Mouse (Mus musculus) heart, postnatal 0 days (tissue): ENCODE measurements around the gene Hoxd4. TPM values are rescaled to one million over a fixed set of nuclear protein-coding genes. Genes with fewer than 3 reads are reported as not detected.

ENCODE experiments used
- ATAC-seq: fragments of 200-750 bp; cut with Nextera tagmentation; 2 replicates; pipeline ENCODE4 v1.8.0; 2017; ENCODE audit warnings: low read depth, moderate number of reproducible peaks, moderate library complexity; ENCODE audit not compliant: insufficient read depth
- DNase-seq: peaks from one replicate; pipeline ENCODE4 v3.0.0-alpha.2; 2016; ENCODE audit warnings: low spot score
- H3K27ac ChIP-seq: fragments of 300-500 bp; sonication (generic); 2 replicates; pipeline ENCODE4 v1.5.1; 2014; ENCODE audit warnings: low read depth, mild to moderate bottlenecking
- H3K27me3 ChIP-seq: fragments of 300-500 bp; sonication (generic); 2 replicates; pipeline ENCODE4 v1.6.1; 2014; ENCODE audit warnings: low read length, mixed read lengths; ENCODE audit not compliant: control insufficient read depth, insufficient read depth
- H3K36me3 ChIP-seq: fragments of 300-500 bp; sonication (generic); replicated peaks from 2 replicates; pipeline ENCODE4 v1.6.1; 2014; ENCODE audit warnings: low read length, mixed read lengths; ENCODE audit not compliant: control insufficient read depth, insufficient read depth
- H3K4me1 ChIP-seq: fragments of 300-500 bp; sonication (generic); 2 replicates; pipeline ENCODE4 v1.6.1; 2014; ENCODE audit warnings: antibody characterized with exemption; ENCODE audit not compliant: control insufficient read depth, insufficient read depth
- H3K4me2 ChIP-seq: fragments of 300-500 bp; sonication (generic); 2 replicates; pipeline ENCODE4 v1.6.1; 2014; ENCODE audit warnings: low read depth, mild to moderate bottlenecking, low read length, moderate library complexity
- H3K4me3 ChIP-seq: fragments of 300-500 bp; sonication (generic); 2 replicates; pipeline ENCODE4 v1.5.1; 2014; ENCODE audit warnings: low read depth, low read length
- H3K9ac ChIP-seq: fragments of 300-500 bp; sonication (generic); replicated peaks from 2 replicates; pipeline ENCODE4 v1.6.1; 2014; ENCODE audit warnings: low read depth, low read length, mixed read lengths
- H3K9me3 ChIP-seq: fragments of 300-500 bp; sonication (generic); replicated peaks from 2 replicates; pipeline ENCODE4 v1.6.1; 2016; ENCODE audit warnings: low read length; ENCODE audit not compliant: control insufficient read depth
- CTCF ChIP-seq: IDR thresholded peaks from 2 replicates; pipeline ENCODE4 v1.5.1; 2016; ENCODE audit warnings: antibody characterized with exemption, control low read depth, low read depth
- EP300 ChIP-seq: IDR thresholded peaks from 2 replicates; pipeline ENCODE4 v1.6.1; 2016; ENCODE audit warnings: antibody characterized with exemption, low read depth
- WGBS: fragments of 180-500 bp; shearing (Covaris S2); extraction: QIAGEN DNeasy Blood & Tissue Kit; methylation state at CpG from one replicate; pipeline ENCODE4 v1.1.7; 2014; 5-methylcytosine and 5-hydroxymethylcytosine counted together
- microRNA counts: library from miRNA; unstranded; fragments of <30 nt; microRNA quantifications from one replicate; lab custom pipeline; 2015
- microRNA-seq: library from miRNA; unstranded; fragments of <30 nt; microRNA quantifications from one replicate; pipeline ENCODE4, GENCODE M21; 2016
- polyA plus RNA-seq: library from polyadenylated mRNA; unstranded; fragments of >200 nt; fragmentation: Nextera tagmentation; extraction: Ambion mirVana; gene quantifications from 2 replicates; pipeline ENCODE4 v1.2.1, GENCODE M21; 2015
- total RNA-seq: library from RNA; depleted of rRNA; stranded (reverse); fragments of >200 nt; gene quantifications from 2 replicates; pipeline ENCODE4 v1.2.3, GENCODE M21; 2014; ENCODE audit warnings: low replicate concordance; rRNA removed

Hoxd4 gene
- total and polyA plus RNA-seq, 2 experiments from 2014 or later: 0.05 TPM; not detected in 1

DNA sequence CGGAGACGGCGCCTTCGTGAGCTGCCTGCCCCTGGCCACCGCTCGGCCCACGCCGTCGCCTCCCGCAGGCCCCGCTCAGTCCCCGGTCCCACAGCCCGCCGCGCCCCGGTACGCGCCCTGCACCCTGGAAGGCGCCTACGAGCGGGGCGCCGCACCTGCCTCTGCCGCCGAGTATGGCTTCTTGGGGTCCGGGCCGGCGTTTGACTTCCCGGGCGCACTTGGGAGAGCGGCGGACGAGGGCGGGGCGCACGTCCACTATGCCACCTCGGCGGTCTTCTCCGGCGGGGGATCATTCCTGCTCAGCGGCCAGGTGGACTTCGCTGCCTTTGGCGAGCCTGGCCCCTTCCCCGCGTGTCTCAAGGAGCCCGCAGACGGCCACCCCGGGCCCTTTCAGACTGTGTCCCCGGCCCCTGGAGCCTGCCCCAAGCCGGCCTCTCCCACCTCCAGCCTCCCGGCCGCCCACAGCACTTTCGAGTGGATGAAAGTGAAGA is 51.6 kb downstream of the Hoxd4 start:
- Histone ChIP-seq H3K4me2 (peak overlapping the region; percentile 70), H3K27ac (no peak overlapping the region), H3K4me1 (peaks cover 11% of the 10 kb centered on the region), H3K9ac (no peak overlapping the region), H3K4me3 (peak overlapping the region; percentile 51), H3K27me3 (peaks cover 76% of the 10 kb centered on the region), H3K9me3 (no peaks in the 10 kb centered on the region), H3K36me3 (no peaks in the 10 kb centered on the region)
- TF ChIP-seq EP300 (no peak), CTCF (no peak)
- ATAC-seq: no peak
- no peak for DNase-seq
- under 1% methylated on average over 40 of the region's 53 CpGs for WGBS

GRCm38 (mm10) chr2:74763976-74764375 is 52.2 kb downstream of the Hoxd4 start:
- Histone ChIP-seq H3K9ac (no peak overlapping the region), H3K4me1 (peaks cover 11% of the 10 kb centered on the region), H3K36me3 (no peaks in the 10 kb centered on the region), H3K4me3 (no peak overlapping the region), H3K4me2 (no peak overlapping the region), H3K27me3 (peaks cover 76% of the 10 kb centered on the region), H3K9me3 (no peaks in the 10 kb centered on the region), H3K27ac (no peak overlapping the region)
- TF ChIP-seq EP300: no peak
- no peak for TF ChIP-seq CTCF
- 49% methylated on average over 10 of the region's 10 CpGs for WGBS
- DNase-seq: no peak
- ATAC-seq: no peak

DNA sequence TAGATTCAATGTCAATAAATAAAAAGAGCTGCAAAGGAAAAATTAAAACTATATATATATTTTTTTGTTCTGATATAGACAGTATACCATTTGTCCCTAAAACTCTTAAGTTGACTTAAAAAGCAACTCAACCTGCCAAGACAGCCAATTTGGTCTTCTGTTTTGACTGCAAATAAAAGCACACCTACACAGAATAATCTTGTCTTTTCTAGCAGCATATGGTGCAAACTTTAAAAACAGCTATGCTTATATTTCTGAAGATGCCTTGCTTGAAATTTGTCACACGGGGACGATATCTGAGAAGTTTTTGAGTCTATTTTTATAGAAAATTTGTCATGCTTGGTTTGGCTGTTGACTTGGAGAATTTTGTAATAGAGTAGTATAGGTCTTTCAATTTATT is 62.6 kb downstream of the Hoxd4 start:
- DNase-seq: no peak
- no peak for TF ChIP-seq CTCF
- no peak for TF ChIP-seq EP300
- 74% methylated on average over 2 of the region's 2 CpGs for WGBS
- Histone ChIP-seq H3K27ac (no peak overlapping the region), H3K27me3 (0 out of 2 replicates have a peak, but pooled peaks cover 6% of the 10 kb centered on the region), H3K4me2 (no peak overlapping the region), H3K9me3 (no peaks in the 10 kb centered on the region), H3K36me3 (no peaks in the 10 kb centered on the region), H3K9ac (no peak overlapping the region), H3K4me1 (no peaks in the 10 kb centered on the region), H3K4me3 (no peak overlapping the region)
- no peak for ATAC-seq

DNA sequence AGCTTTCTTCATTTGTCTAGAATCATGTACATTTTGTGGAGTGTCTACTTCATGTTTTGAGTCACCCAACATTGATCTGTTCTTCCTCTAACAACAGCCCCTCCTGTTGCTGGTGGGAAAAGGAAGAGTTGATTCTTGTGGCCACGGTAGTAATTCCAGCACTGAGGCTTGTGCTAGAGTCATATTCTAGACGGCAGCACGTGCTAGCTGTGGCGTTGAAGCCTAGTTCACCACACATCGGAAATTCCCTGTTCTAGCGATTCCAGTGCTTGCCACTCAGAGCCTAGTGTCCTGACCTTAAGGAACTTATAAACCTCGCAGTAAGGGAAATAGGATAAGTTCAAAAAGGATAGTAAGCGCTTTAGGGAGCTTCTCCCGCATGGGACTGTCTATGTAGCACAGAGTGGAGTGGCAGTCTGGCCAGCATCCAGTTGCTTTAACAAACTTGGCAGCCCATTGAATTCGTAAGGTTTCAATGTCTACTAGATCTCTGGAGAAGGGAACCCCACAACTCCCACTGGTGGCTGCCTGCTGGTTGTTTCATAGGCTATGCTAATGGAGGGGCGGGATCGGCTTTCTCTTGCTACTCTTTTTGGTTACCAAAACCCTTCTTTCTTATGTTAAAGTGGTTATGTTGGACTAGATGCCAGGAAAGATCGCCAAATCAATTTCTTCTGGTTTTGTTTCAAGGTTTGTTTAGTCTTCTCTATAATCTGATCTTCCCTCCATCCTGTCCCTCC is 66.0 kb downstream of the Hoxd4 start:
- 65% methylated on average over 13 of the region's 13 CpGs for WGBS
- ATAC-seq (no peak), DNase-seq (no peak)
- Histone ChIP-seq H3K4me3 (no peak overlapping the region), H3K27ac (no peak overlapping the region), H3K9ac (no peak overlapping the region), H3K27me3 (0 out of 2 replicates have a peak, but pooled peaks cover 2% of the 10 kb centered on the region), H3K9me3 (no peaks in the 10 kb centered on the region), H3K36me3 (no peaks in the 10 kb centered on the region), H3K4me1 (no peaks in the 10 kb centered on the region), H3K4me2 (no peak overlapping the region)
- TF ChIP-seq CTCF (no peak), EP300 (no peak)

MicroRNA genes within 50 kb of the gene (microRNA counts, 519-probe panel; counts per million panel counts)
- microRNA mmu-miR-10b (lab: Ali Mortazavi, UCI): 2,187 counts per million, percentile 21 among the panel's probes with 10 or more counts

Small RNA genes lying within 50 kb of the gene (microRNA-seq; reads per million reads assigned to microRNA genes)
- gene Gm44463 (not detected), gene Mir10b (1,406 reads per million, percentile 83 among the genes with 10 or more reads in this experiment)

Other genes with a start within 250 kb of the Hoxd4 start
- gene Lnpk, start 132.5 kb upstream of the Hoxd4 start, total RNA-seq: 9.0 and 13.9 TPM in 2 replicates
- gene Lnpk, start 132.5 kb upstream of the Hoxd4 start, polyA plus RNA-seq: 12.3 and 12.6 TPM in 2 replicates
- not detected in 2 replicates for gene Evx2, start 52.4 kb upstream of the Hoxd4 start, total RNA-seq
- not detected in 2 replicates for gene Evx2, start 52.4 kb upstream of the Hoxd4 start, polyA plus RNA-seq
- not detected in 2 replicates for gene Hoxd13, start 43.6 kb upstream of the Hoxd4 start, total RNA-seq
- gene Hoxd13, start 43.6 kb upstream of the Hoxd4 start, polyA plus RNA-seq: not detected in 2 replicates
- gene Hoxd12, start 36.9 kb upstream of the Hoxd4 start, total RNA-seq: not detected in 2 replicates
- not detected in 2 replicates for gene Hoxd12, start 36.9 kb upstream of the Hoxd4 start, polyA plus RNA-seq
- gene Hoxd11, start 32.4 kb upstream of the Hoxd4 start, total RNA-seq: 0.11 TPM in 1 of 2 replicates, not detected in the other
- gene Hoxd11, start 32.4 kb upstream of the Hoxd4 start, polyA plus RNA-seq: not detected in 2 replicates
- not detected in 2 replicates for gene Hoxd10, start 20.0 kb upstream of the Hoxd4 start, total RNA-seq
- 0.08 TPM in 1 of 2 replicates, not detected in the other for gene Hoxd10, start 20.0 kb upstream of the Hoxd4 start, polyA plus RNA-seq
- 0.84 TPM in 1 of 2 replicates, not detected in the other for gene Hoxd9, start 14.2 kb upstream of the Hoxd4 start, total RNA-seq
- gene Hoxd9, start 14.2 kb upstream of the Hoxd4 start, polyA plus RNA-seq: 0.08 and 0.12 TPM in 2 replicates
- gene Hoxd8, start 7.3 kb upstream of the Hoxd4 start, total RNA-seq: 1.5 TPM in 1 of 2 replicates, not detected in the other
- gene Hoxd8, start 7.3 kb upstream of the Hoxd4 start, polyA plus RNA-seq: 0.23 and 0.26 TPM in 2 replicates
- not detected in 2 replicates for gene Hoxd3, start within 50 bp of the Hoxd4 start, total RNA-seq
- gene Hoxd3, start within 50 bp of the Hoxd4 start, polyA plus RNA-seq: 0.04 TPM in 1 of 2 replicates, not detected in the other
- 1.6 TPM in 1 of 2 replicates, not detected in the other for gene Gm28230, start 14.8 kb downstream of the Hoxd4 start, total RNA-seq
- gene Gm28230, start 14.8 kb downstream of the Hoxd4 start, polyA plus RNA-seq: not detected in 2 replicates
- not detected in 2 replicates for gene Hoxd1, start 51.1 kb downstream of the Hoxd4 start, total RNA-seq
- not detected in 2 replicates for gene Hoxd1, start 51.1 kb downstream of the Hoxd4 start, polyA plus RNA-seq
- 154 and 163 TPM in 2 replicates for gene Mtx2, start 113.9 kb downstream of the Hoxd4 start, total RNA-seq
- gene Mtx2, start 113.9 kb downstream of the Hoxd4 start, polyA plus RNA-seq: 189 and 198 TPM in 2 replicates